Mouse (Mus musculus) heart, postnatal 25 days (tissue): ENCODE measurements at regions not wholly inside any gene's neighbourhood (a gene's known extent, or its start where the extent isn't known, plus 50 kb on each side); places are given as distances from the start of the nearest gene placed in this dataset.
A peak's percentile ranks its signal among the peaks of the same experiment; 100 is the strongest.
"Not testable (repeated sequence)": the region's sequence is repeated elsewhere in the genome, so short reads cannot be mapped to it uniquely, and the experiment has no call there.

ENCODE experiments used
- DNase-seq: peaks from one replicate; pipeline ENCODE4 v3.0.0; 2022; ENCODE audit warnings: low spot score
- intact Hi-C: fragments of 180-260 bp; cut with DNase I; formaldehyde crosslinking; loops from one replicate; pipeline ENCODE4 v1.15.1; 2025

DNA sequence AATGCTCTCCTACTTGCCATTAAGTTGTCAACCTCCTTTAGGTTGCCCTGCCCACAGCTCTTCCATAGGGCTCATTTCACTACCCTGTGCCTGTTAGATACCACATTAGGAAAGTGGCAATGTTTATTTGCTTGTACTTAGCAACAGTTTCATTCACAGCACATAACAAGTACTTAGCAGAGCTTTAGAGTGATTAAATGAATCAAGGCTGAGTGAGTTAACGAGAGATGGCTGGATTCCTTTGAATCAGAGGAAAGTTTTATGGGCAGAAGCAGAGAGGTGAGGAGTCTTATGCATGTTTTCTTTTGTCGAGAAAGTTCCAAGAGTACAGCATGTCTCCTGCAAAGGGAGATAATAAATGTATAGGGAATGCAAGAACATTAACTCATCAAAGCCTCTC is 60.5 kb downstream of the Ptgs2 start:
- intact Hi-C loops: no loop called here
- DNase-seq: no peak

DNA sequence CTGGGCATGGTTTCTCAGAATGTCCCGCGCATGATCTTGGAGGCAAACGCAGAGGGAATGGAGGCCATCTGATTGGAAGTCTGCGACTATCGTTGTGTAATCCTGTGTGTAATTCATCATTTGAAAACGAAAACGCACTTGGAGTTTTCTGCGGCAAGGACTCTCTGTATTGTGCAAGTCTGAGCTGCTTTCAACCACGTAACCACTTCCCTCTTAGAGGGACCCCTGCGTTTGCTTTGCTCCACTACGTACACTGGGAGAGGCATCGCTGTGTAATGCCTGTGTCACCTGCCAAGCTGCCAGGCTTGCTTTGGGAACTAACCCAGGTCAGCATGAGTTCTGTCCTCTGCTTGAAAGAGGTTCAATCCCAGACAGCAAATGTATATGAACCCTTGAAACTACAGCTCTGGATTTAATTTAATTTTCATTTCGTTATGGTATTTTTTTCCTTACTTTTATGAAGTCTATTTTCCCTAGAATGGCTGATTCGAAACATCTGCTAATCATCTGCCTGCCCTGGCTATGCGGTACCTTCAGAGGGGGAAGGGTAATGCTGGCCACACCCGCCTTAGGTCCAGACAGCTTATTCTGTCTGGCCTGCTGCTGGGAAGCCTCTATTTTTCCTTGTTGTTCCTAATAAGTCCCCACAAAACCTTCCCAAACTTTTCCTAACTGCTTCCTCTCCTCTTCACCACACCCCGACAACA is 65.2 kb downstream of the Ptgs2 start:
- intact Hi-C loops: no loop called here

DNA sequence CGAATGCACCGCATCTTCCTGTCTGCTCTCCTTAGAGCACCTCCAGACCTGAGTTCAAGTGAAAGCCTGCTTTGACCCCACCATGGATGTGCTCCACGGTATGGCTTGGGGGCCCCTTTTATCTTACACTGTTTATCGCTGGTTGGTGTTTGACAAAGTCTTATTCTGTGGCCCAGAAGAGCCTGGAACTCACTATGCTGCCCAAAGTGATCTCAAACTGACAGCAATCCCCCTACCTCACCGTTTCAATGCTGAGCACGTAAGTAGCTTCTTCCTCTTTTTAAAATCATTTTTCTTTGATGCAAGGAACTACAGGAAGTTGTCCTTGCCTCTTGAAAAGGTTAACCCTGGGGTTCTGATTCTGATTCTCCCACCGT is 65.8 kb downstream of the Ptgs2 start:
- DNase-seq: no peak
- intact Hi-C loops: no loop called here

More for the DNA sequence above, 65.2 kb downstream of the Ptgs2 start:
- DNase-seq: peak; percentile 1

DNA sequence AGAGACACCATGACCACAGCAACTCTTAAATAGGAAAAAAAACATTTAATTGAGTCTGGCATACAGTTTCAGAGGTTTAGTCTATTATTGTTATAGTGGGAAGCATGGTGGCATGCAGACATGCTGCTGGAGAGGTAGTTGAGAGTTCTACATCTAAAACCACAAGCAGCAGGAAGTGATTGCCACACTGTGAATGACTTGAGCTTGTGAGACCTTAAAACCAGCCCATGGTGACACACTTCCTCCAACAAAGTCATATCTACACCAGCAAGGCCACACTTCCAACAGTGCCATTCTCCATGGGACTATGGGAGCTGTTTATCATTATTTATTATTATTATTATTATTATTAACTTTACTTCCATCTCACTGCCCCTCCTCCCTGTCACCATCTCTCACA is 67.3 kb downstream of the Ptgs2 start:
- no peak for DNase-seq
- intact Hi-C loops: no loop called here

DNA sequence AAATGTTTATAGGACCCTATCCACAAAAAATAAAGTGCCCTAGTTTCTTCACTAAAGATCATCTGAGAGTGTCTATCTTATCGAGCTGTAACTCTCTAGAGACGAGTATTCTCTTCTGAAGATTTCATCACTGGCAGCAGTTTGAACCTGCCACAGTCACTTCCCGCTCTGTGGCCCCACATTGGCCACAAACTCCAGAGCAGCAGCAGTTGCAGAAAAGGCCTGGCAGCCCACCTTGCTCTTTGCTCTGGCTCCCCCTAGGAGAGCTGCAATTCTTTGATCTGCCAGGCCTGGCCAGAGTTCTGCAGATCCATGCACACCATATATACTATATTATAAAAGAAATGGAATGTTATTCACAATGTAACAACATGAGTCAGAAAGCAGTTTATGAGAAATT is 74.4 kb downstream of the Ptgs2 start:
- intact Hi-C loops: no loop called here
- no peak for DNase-seq

DNA sequence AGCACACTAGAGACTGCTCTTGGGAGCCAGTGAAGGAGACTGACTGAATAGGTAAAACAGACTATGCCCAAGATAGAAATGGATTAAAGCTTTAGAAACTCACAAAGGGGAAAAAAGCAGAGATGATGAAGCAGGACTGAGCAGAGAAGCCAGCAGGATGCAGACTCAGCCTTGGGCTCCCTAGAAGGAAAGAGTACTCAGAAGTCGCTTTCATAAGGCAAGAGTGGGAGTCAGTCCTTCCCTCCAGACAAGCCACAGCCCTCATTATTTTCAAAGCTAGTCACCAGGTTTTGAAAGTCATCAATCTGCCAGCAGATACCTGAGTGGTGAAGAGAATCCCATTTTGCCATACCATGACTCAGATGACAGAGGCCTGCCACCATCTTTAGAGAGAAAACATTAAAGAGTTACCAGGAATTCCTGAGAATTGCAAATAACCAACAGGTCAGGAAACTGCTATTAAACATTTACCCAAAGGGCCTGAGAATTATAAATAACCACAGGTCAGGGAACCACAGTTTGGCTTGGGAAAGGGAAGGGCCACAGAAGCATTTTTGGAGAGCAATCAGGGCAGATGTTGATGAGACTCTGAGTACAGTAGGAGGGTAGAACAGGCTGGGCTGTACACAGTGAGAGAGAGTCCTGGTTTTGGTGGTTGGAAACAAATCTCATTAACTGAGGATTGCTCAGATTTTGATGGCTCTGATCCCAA is 77.4 kb downstream of the Ptgs2 start:
- intact Hi-C loops: no loop called here
- no peak for DNase-seq

DNA sequence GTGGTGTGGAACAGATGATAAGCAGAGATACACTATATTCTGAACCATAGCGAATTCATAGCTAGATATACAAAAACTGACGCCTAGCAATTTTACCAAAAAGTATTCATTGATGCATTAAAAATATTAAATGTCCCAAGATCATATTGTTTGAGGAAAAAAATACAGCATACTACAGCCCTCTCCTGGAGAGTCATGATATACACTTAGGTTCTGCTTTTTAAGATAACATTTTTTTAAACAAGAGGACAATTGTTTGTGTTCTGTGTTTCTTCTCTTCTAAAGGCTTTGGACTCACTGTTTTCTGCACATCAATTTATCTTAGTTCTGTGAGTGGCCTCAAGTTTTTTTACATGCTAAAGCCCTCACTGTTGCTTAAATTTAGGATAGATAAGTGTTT is 102.2 kb downstream of the Ptgs2 start:
- no peak for DNase-seq
- intact Hi-C loops: no loop called here

DNA sequence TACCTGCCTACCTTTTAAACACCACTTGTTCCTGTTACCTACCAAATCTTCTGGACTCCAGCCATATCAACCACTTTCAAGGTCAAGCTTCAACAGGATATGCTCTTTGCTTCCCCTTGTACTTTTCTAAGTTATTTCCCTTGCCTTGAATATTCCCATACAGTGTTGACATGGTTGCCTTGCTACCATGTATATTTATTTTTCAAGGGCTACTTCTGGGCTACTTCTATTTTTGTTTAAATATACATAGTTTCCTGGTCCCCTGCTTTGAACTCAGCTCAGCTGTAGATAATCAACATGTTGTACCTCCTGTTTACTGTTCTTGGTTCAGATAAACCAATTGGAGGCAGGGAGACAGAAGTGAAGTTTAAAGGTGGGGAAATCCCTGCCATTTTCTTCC is 106.8 kb upstream of the Pdc start:
- intact Hi-C loops: no loop called here
- DNase-seq: no peak

DNA sequence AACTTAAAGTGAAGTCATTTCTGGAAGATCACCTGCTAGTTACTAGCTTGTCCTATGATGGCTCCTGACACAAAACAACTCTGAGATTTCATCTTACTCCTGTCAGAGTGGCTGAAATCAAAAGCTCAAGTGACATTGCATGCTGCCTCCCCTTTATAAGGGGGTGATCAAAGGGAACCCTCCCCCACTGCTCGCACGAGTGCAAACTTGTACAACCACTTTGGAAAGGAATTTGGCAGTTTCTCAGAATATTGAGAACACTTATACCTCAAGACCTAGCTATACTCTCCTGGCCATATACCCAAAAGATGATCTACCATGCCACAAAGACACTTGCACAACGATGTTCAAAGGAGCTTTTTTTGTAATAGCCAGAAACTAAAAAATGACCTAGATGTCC is 102.5 kb upstream of the Pdc start:
- intact Hi-C loops: no loop called here
- no peak for DNase-seq

DNA sequence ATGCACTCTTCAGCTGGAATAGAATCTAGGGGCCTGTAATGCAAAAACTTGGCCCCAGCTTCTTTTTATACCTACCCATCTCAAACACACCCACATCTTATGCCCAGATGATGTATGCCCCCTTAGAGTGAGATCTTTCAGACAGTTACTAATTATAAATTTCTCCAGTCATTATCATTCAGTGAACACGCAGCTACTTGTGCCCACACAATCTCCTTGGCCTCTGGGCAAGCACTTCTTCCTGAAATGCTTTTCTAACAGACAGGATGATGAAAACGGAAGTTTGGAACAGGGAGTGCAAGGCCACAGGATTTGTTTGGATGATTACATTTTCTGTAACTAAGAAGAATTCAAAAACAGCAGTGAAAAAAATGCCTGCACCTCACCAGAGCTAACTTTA is 100.4 kb upstream of the Pdc start:
- intact Hi-C loops: no loop called here
- DNase-seq: no peak

DNA sequence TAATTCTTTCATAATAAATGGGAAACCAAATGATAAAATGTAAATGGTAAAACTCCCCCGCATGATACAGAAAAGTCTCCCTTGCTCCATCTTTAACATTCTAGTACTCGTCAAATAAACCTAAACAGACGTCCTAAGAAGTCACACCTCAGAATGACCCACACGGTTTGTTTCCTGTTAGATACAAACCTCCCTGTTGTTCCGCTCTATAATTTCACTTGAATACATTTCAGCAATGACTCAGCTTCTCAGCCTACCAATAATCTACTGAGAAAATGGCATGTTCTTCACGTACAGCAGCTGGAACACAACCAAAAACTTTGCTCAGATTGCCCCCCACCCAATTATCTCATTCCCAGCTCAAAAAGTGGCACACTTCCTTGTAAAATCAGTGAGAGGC is 93.7 kb upstream of the Pdc start:
- DNase-seq: no peak
- intact Hi-C loops: no loop called here

DNA sequence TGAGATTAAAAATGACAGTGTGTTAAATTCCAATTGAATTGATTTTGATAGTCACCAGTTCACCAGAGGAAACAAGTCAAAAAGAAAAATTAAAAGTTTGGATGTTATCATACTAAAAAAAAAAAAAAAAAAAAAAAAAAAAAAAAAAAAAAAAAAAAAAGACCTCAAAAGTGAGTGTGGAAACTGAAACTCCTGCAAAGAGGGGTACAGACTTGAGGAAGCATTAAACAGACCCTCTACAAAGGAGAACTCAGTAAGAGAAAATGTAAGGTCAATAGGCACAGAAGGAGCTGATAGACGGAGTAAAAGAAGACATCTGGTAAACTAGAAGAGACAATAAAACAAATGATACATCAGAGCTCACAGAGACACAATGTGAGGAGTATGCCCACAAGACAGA is 79.7 kb upstream of the Pdc start:
- DNase-seq, intact Hi-C loops: not testable (repeated sequence)

DNA sequence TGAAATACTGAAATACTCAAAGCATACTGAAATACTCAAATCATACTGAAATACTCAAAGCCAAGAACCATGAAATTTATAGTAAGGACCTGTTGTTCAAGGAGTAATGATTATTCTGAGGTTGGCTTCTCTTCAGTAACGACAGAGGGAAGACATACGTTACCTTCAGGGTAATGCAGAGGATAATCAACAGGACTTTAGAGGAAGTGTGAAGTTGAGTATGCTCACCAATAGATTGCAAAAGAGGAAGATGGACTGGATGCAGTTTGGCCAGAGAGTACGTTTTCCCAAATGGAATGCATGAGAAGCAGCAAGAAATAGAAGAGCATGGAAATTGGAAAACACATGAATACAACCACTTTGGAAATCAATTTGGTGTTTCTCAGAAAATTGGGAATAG is 79.1 kb upstream of the Pdc start:
- DNase-seq: no peak
- intact Hi-C loops: no loop called here

DNA sequence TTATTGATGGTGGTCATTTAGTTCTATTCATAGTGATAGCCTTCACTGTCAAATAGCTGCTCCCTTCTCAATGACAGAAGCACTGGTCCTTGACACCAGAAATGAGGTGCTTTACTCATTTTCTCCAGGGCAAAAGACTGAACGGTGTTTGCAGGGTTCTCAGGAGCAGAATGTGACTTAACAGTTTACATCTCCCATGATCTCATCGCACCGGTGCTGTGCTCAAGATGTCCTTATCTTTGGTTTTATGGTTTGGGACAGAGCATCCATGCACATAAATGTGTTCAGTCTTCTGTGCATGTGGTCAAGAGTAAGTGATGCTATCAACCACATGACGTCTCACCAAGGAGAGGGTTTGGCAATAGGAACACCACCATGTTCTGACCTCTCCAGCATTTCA is 78.1 kb upstream of the Pdc start:
- no peak for DNase-seq
- intact Hi-C loops: no loop called here

DNA sequence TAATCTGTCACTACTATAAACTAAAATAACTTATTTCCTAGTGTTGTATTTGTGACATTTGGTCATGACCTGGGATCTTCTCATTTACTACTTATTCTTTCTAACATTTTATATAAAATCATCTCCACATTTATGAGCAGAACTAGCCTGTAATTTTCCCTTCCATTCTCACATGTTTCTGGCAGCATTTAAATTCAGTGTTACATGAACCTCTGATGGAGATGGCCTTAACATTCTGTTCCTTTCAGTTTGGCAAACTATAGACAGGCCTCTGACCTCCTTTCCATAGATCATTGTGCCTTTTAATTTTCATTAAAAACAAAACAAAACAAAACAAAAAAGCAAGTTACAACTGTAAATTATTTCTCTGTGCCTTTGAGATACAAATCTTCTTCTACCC is 77.1 kb upstream of the Pdc start:
- no peak for DNase-seq
- intact Hi-C loops: no loop called here

DNA sequence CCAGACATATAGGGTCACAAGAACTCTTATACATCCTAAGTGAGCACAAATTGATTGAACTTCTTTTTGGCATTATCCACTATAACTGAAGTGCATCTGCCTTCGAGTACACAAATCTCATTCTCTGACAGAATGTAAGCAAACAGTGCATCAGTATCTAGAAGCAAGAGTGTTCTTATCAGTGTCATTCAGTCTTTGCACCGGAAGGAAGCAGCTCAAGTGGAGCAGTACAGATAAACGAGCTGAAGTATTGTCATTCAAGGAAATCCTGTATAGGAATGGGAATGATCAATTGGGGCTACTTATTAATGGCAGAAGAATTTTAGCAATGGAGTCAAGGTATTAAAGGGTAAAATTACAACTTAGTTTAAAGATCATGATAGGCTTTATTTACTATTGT is 74.3 kb upstream of the Pdc start:
- DNase-seq: no peak
- intact Hi-C loops: no loop called here

DNA sequence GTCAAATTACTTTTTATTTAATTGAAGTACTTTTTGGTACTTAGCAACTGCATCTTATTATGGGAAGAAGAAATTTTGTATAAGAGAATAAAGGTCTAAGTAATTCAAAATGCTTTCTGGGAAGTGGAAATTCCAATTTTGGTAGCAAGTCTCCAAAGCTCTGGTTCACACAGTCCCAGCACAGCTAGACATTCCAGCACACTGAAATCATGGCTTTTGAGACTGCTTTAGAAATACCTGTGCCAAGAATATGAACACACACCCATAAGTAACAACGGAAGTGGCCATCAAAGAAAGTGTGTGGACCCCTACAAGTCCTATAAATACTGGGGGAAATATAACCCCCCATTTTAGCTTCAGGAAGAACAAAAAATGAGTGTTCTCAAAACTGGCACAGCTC is 67.8 kb upstream of the Pdc start:
- intact Hi-C loops: no loop called here
- DNase-seq: no peak

DNA sequence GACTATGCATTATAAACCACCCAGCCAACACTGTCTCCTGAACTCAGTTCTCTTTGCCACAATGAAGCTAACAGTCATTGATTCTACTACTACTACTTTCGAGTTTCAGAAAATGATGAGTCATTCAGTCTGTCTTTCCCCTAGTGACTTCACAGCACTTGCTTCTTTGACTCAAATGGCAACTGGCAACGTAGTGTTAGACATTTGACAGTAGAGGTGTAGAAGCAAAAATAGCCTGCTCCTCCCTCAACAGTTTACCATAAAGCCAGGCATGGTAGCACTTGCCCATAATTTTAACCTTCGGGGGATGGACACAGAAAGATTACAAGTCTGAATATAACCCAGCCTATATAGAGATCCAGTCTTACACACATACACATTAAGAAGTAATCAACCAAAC is 67.3 kb upstream of the Pdc start:
- DNase-seq: no peak
- intact Hi-C loops: no loop called here

DNA sequence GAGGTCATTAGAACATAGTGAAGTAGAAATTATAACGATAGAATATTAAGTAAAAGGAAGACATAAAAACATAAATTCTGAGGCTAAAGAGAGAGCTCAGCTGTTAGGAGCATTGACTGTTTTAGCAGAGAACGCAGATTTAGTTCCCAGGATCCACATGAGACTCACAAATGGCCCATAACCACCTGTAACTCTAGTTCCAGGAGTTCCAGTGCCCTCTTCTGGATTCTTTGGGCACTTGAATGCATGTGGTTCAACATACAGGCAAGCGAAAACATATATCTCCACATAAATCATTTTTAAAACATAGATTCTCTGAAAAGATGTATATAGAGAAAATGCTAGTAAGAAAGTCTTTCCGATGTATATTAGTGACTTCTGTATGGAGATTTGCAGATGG is 61.6 kb upstream of the Pdc start:
- intact Hi-C loops: no loop called here
- DNase-seq: no peak

DNA sequence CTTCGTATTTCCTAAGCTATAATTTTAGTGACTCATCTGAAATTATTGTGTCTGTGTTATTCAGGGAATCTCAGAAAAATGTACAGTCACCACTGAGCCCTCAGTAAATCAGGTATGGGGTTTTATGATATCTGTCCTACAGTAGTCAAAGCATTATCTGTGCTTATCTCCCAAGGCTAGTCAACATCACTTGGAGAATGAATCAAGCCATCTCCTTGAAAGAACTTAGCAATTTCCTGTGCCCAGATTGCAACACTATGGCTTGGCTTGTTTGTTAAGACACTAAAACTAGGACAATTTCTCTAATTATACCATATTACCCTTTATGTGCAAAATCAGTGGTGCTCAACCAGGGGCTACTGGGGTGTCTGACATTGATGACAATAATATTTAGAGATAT is 58.9 kb upstream of the Pdc start:
- intact Hi-C loops: no loop called here
- DNase-seq: no peak

DNA sequence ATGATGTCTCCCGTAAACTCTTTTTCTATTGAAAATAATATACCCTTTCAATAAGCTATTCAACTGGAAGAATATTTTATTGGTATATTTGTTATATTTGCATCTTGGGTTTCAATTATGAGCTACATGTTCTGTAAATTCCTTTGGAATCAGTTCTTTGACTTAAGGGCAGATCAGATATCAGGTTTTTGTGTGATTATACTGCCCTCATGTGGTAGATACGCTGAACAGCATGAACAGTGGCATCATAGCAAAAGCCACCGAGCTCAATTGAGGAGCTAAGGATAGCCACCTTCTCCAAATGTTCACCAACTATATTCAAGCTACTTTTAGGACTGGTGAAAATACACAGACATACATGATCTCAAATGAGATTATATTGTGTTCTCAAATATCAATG is 52.7 kb upstream of the Pdc start:
- intact Hi-C loops: loop anchor here (1.0 kb wide), 1 partner anchor 433 kb away; no protein-coding TSS in a partner anchor
- no peak for DNase-seq

DNA sequence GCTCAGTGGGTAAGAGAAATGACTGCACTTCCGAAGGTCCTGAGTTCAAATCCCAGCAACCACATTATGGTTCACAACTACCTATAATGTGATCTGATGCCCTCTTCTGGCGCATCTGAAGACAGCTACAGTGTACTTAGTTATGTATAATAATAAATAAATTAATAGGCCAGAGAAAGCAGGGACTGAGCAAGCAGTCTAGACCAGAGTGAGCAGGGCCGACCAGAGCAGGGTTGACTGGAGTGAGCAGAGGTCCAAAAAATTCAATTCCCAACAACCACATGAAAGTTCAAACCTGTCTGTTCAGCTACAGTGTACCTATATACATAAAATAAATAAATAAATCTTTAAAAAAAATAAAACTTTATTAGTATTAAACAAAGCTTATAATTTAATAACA is 52.2 kb upstream of the Pdc start:
- DNase-seq: no peak
- intact Hi-C loops: no loop called here
